Mouse (Mus musculus): ENCODE measurements around the gene Fance. TPM values are rescaled to one million over a fixed set of nuclear protein-coding genes. Genes with fewer than 3 reads are reported as not detected.

Fance gene
- total and polyA plus RNA-seq, 2 experiments from 2014 or later = 26.1 to 33.4 TPM

- H3K4me3 ChIP-seq (ENCODE audit: low read depth, low read length) = no peak overlapping the region
- no peak overlapping the region for H3K27ac ChIP-seq (ENCODE audit: low read depth, low read length)
- no peaks in the 10 kb centered on the region for H3K4me1 ChIP-seq (ENCODE audit: insufficient read depth, low read length)
- DNase-seq (ENCODE audit: low spot score) (no peak), ATAC-seq (ENCODE audit: low FRiP score) (no peak)
- no peak for TF ChIP-seq CTCF (IDR thresholded peaks at IDR 0.05)
- no peak overlapping the region for H3K9ac ChIP-seq (replicated peaks; ENCODE audit: low read length, poor library complexity, severe bottlenecking)
- H3K36me3 ChIP-seq (ENCODE audit: insufficient read depth, low read length) = no peaks in the 10 kb centered on the region
- H3K27me3 ChIP-seq (ENCODE audit: insufficient read depth, low read length) = no peaks in the 10 kb centered on the region
- H3K4me2 ChIP-seq (ENCODE audit: low read depth, low read length, poor library complexity, severe bottlenecking) = no peak overlapping the region
- 64% methylated on average over 8 of the region's 8 CpGs for WGBS
- no peaks in the 10 kb centered on the region for H3K9me3 ChIP-seq (ENCODE audit: low read length)
Observed at GRCm38 (mm10) chr17:28287578-28287977, 25.7 kb upstream of the Fance start.

GRCm38 (mm10) chr17:28287980-28288379, 25.3 kb upstream of the Fance start:
- H3K9ac ChIP-seq (replicated peaks; ENCODE audit: low read length, poor library complexity, severe bottlenecking) = no peak overlapping the region
- H3K36me3 ChIP-seq (ENCODE audit: insufficient read depth, low read length) = no peaks in the 10 kb centered on the region
- H3K4me1 ChIP-seq (ENCODE audit: insufficient read depth, low read length) = no peaks in the 10 kb centered on the region
- peak; percentile 52 for DNase-seq (ENCODE audit: low spot score)
- H3K9me3 ChIP-seq (ENCODE audit: low read length) = no peaks in the 10 kb centered on the region
- no peaks in the 10 kb centered on the region for H3K27me3 ChIP-seq (ENCODE audit: insufficient read depth, low read length)
- H3K27ac ChIP-seq (ENCODE audit: low read depth, low read length) = no peak overlapping the region
- H3K4me3 ChIP-seq (ENCODE audit: low read depth, low read length) = no peak overlapping the region
- WGBS = 73% methylated on average over 5 of the region's 5 CpGs
- ATAC-seq (ENCODE audit: low FRiP score) = no peak
- H3K4me2 ChIP-seq (ENCODE audit: low read depth, low read length, poor library complexity, severe bottlenecking) = no peak overlapping the region
- peak; percentile 59 for TF ChIP-seq CTCF (IDR thresholded peaks at IDR 0.05)

- 65% methylated on average over 3 of the region's 3 CpGs for WGBS
- no peak for ATAC-seq (ENCODE audit: low FRiP score)
Observed at GRCm38 (mm10) chr17:28290262-28290661, 23.1 kb upstream of the Fance start.

GRCm38 (mm10) chr17:28290671-28291070, 22.6 kb upstream of the Fance start:
- no peaks in the 10 kb centered on the region for H3K36me3 ChIP-seq (ENCODE audit: insufficient read depth, low read length)
- no peak overlapping the region for H3K27ac ChIP-seq (ENCODE audit: low read depth, low read length)
- no peaks in the 10 kb centered on the region for H3K9me3 ChIP-seq (ENCODE audit: low read length)
- DNase-seq (ENCODE audit: low spot score) = no peak
- no peak for TF ChIP-seq CTCF (IDR thresholded peaks at IDR 0.05)
- WGBS = 80% methylated on average over 11 of the region's 11 CpGs
- no peaks in the 10 kb centered on the region for H3K4me1 ChIP-seq (ENCODE audit: insufficient read depth, low read length)
- no peak overlapping the region for H3K4me2 ChIP-seq (ENCODE audit: low read depth, low read length, poor library complexity, severe bottlenecking)
- no peak overlapping the region for H3K9ac ChIP-seq (replicated peaks; ENCODE audit: low read length, poor library complexity, severe bottlenecking)
- no peaks in the 10 kb centered on the region for H3K27me3 ChIP-seq (ENCODE audit: insufficient read depth, low read length)
- no peak overlapping the region for H3K4me3 ChIP-seq (ENCODE audit: low read depth, low read length)
- ATAC-seq (ENCODE audit: low FRiP score) = no peak

More at GRCm38 (mm10) chr17:28290262-28290661, 23.1 kb upstream of the Fance start:
- Histone ChIP-seq H3K9me3 (ENCODE audit: low read length) (no peaks in the 10 kb centered on the region), H3K4me2 (ENCODE audit: low read depth, low read length, poor library complexity, severe bottlenecking) (no peak overlapping the region), H3K4me3 (ENCODE audit: low read depth, low read length) (no peak overlapping the region), H3K36me3 (ENCODE audit: insufficient read depth, low read length) (no peaks in the 10 kb centered on the region), H3K4me1 (ENCODE audit: insufficient read depth, low read length) (no peaks in the 10 kb centered on the region), H3K27ac (ENCODE audit: low read depth, low read length) (no peak overlapping the region), H3K27me3 (ENCODE audit: insufficient read depth, low read length) (no peaks in the 10 kb centered on the region), H3K9ac (replicated peaks; ENCODE audit: low read length, poor library complexity, severe bottlenecking) (no peak overlapping the region)
- TF ChIP-seq CTCF (IDR thresholded peaks at IDR 0.05) = no peak
- DNase-seq (ENCODE audit: low spot score) = peak; percentile 42

GRCm38 (mm10) chr17:28291346-28291745, 22.0 kb upstream of the Fance start:
- ATAC-seq (ENCODE audit: low FRiP score) (no peak), DNase-seq (ENCODE audit: low spot score) (no peak)
- Histone ChIP-seq H3K27ac (ENCODE audit: low read depth, low read length) (no peak overlapping the region), H3K27me3 (ENCODE audit: insufficient read depth, low read length) (no peaks in the 10 kb centered on the region), H3K4me1 (ENCODE audit: insufficient read depth, low read length) (no peaks in the 10 kb centered on the region), H3K4me2 (ENCODE audit: low read depth, low read length, poor library complexity, severe bottlenecking) (no peak overlapping the region), H3K9ac (replicated peaks; ENCODE audit: low read length, poor library complexity, severe bottlenecking) (no peak overlapping the region), H3K9me3 (ENCODE audit: low read length) (no peaks in the 10 kb centered on the region), H3K36me3 (ENCODE audit: insufficient read depth, low read length) (no peaks in the 10 kb centered on the region), H3K4me3 (ENCODE audit: low read depth, low read length) (no peak overlapping the region)
- WGBS = 86% methylated on average over 7 of the region's 7 CpGs
- no peak for TF ChIP-seq CTCF (IDR thresholded peaks at IDR 0.05)

GRCm38 (mm10) chr17:28293716-28294115, 19.6 kb upstream of the Fance start:
- ATAC-seq (ENCODE audit: low FRiP score) (no peak), DNase-seq (ENCODE audit: low spot score) (no peak)
- no peak overlapping the region for H3K4me2 ChIP-seq (ENCODE audit: low read depth, low read length, poor library complexity, severe bottlenecking)
- 79% methylated on average over 4 of the region's 4 CpGs for WGBS
- H3K27ac ChIP-seq (ENCODE audit: low read depth, low read length) = no peak overlapping the region
- no peak for TF ChIP-seq CTCF (IDR thresholded peaks at IDR 0.05)
- no peak overlapping the region for H3K9ac ChIP-seq (replicated peaks; ENCODE audit: low read length, poor library complexity, severe bottlenecking)
- no peaks in the 10 kb centered on the region for H3K4me1 ChIP-seq (ENCODE audit: insufficient read depth, low read length)
- no peaks in the 10 kb centered on the region for H3K9me3 ChIP-seq (ENCODE audit: low read length)
- H3K4me3 ChIP-seq (ENCODE audit: low read depth, low read length) = no peak overlapping the region
- no peaks in the 10 kb centered on the region for H3K27me3 ChIP-seq (ENCODE audit: insufficient read depth, low read length)
- peaks cover 6% of the 10 kb centered on the region; the same call in 1 of the 2 replicates for H3K36me3 ChIP-seq (ENCODE audit: insufficient read depth, low read length)
